Mouse (Mus musculus) mesoderm, embryonic 11.5 days (tissue): Measurements from ENCODE around the gene Gm21987.

Experiments
- DNase-seq: peaks from one replicate; pipeline ENCODE4 v3.0.0-alpha.2; 2012; ENCODE audit warnings: low read depth, low spot score

The Gm21987 gene

GRCm38 (mm10) chr16:38371705-38372296 is 25.0 kb downstream of the Gm21987 start:
- DNase-seq = no peak

GRCm38 (mm10) chr16:38372876-38373275 is 26.0 kb downstream of the Gm21987 start:
- DNase-seq = no peak

DNA sequence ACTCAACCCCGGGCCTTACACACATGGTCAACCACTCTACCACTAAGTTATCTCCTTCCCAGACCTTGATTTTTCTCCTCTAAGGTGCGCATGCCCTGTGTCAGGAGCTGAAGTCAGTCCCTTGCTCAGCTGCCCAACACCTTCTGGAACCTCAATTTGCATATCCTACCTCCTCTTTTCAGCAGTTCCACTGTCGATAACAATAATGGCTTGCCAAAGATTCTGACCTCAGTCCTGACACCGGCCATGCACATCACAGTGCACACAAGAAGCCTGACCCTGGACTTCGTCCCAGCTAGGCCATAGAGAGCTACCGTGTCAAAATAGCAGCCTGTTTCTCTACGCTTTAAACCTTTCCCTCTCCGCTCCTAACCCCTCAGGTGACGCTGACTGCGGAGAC is 26.6 kb downstream of the Gm21987 start:
- no peak for DNase-seq

- no peak for DNase-seq
Measured at GRCm38 (mm10) chr16:38373941-38374340, 27.1 kb downstream of the Gm21987 start.

DNA sequence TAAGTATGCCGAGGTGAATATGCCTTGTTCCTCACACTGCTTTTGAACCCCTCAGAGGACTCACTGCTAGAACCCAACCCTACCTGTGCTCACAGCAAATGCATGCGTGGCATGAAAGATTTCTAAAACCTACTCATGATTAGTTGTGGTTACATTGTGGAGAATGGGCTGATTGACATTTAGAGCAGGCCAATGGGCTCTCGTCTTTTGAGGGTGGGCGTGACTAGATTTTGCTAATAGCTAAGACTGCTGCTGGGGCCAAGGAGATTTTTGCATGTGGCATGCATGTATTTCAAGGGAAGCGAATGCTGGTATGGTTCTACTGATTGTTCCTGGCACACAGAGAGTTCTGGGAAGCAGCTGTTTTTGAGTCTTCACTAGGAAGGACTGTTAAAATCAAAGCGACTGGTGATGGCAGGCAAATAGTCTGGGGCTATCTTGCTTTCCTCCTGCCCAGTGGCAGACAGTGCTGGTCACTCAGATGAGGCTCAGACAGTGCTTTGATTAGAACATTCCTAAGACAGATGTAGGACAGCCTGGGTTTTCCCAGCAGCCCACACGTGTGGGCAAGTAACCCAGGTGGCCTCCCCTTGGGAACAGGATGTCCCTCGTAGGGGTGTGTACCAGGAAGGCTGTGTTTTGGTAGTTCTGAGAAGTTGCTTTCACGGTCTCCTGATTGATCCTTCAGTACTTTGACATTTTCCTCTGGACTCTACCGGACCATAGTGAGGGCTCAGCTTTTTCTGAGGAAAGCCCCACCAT is 27.7 kb downstream of the Gm21987 start:
- DNase-seq = no peak

DNA sequence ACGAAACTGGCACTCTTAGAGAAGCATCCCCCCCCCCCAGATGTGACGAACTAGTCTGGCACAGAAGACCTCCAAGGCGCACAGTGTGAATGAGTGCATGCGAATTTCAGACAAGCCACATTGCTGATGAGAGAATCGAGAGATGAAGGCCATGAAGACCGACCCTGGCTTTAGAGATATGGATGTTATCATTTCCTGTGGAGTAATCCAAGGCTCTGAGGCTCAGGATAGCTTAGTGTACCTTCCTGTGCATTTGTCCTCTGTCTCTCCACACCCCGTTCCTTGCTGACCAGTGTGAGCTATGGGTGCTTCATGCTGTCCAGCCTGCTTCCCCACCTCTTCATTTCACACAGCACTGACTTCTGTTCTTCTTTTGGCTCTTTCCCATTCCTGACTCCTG is 28.3 kb downstream of the Gm21987 start:
- DNase-seq = no peak

DNA sequence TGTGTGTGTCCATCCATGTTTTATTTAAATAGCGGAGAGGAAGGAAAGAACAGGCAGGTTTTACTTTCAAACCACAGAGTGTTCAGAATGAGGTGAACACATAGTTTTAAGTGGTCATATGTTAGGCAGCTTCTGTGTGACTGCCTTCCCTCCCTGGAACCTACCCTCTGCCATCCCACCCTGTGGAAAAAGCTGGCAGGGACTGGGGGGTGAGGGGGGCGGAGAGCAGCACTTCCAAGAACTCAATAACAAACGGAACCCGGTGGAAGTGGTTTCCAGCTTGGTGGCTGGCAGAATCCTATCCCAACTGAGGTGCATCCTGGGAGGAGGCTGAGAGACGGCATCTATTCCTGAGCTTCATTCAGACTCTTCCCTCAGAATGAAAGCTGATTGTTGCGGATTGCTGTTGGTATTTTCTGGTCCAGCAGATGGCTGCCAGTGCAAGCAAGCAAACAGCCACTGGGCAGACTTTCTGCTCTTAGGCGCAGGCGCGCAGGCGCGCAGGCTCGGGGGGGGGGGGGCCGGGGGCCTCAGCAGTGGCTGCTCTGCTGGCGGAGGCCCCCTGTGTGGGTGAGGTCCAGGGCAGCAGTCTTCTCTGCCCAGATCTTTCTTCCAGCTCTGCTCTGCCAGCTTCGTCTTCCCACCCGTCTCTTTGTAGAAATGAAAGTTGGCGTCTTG is 29.5 kb downstream of the Gm21987 start:
- no peak for DNase-seq

GRCm38 (mm10) chr16:38376841-38377249 is 30.0 kb downstream of the Gm21987 start:
- DNase-seq = no peak

DNA sequence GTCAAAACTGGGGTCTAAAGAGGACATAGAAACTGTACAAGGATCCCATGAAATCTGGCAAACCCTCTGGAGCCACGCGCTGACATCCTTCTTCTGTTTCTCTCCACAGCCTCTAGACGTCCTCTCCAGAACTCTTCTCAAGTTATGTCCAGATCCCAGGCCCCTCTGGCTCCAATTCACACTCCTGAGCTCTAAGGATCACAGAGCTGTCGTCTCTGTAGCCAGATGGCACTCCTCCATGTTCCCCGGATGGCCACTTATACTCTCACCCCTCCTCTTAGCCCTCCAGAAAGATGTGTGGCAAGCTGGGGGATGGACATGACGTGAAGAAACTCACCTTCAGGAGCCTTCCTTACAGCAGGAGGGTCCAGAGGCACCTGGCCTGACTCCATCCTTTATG is 30.7 kb downstream of the Gm21987 start:
- no peak for DNase-seq

- DNase-seq = no peak
Measured at GRCm38 (mm10) chr16:38378591-38378990, 31.8 kb downstream of the Gm21987 start.

DNA sequence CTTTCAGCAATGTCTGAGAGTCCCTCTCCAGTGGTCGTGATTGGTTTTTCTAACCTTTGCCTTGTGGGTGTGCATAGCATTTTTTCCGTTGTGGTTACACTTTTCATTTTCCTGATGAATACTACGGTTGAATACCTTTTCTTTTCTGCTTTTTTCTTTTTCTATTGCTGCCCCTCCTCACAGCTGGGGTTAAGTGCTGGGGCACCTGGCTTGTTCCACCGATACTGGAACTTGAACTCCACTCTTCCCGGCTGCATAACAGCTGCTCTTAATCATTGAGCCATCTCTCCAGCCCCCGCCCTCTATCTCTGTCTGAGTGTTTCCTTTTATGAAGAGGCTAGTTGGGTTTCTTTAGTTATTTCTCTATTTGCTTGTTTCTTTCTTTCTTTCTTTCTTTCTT is 32.2 kb downstream of the Gm21987 start:
- no peak for DNase-seq

DNA sequence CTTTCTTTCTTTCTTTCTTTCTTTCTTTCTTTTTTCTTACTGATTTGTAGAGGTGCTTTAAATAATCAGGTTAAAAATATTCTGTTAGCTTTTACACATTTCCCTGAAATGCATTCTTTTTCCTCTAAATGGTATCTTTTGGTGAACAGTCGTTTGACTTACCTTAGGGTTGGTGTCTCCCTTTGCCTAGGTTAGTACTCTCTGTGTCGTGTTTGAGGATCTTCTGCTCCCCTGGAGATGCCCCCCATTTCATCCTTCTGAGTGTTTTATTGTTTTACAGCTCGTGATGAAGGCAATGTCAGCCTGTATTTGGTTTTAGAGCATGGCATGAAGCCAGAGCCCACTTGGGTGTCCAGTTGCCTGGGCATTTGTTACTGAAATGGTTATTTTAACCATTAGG is 32.7 kb downstream of the Gm21987 start:
- DNase-seq = no peak

- no peak for DNase-seq
Measured at GRCm38 (mm10) chr16:38379926-38380325, 33.1 kb downstream of the Gm21987 start.

DNA sequence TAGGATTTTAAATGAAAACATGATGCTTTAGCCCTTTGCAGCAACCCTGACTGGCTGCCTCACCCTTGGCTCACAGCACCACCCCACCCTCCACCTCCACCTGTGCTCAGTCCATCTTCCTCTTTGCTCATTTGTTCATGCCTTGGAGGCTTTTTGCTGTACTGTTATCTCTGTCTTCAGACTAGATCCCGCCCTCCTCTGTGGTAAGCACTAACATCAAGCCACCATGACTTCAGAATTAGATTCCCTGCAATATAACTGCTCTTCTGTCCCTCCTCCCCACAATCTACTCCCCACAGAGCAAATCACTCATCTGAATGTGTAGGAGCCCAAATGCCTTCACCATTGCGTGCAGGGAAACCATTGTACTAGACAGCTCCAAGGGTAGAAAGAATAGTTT is 36.8 kb downstream of the Gm21987 start:
- DNase-seq = no peak

DNA sequence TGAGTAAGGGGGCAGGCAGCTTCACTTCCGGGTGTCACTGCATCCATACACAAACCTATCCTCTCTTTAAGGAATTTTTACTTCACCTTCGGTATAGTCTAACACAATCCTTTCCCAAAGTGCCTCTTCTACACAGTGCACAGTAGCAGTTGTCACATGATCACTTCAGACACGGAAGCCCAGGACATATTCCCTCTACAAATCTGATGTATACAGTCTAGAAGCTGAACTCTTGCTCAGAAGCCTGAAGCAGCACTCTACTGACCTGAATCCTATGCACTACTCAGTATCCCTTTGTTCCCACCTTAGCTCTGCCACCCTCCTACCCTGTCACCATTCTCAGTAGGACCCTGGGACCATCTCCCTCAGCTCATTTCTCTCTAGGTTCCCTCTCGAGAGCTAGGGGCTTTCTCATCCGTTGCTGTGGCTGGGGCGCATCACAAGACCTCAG is 38.4 kb downstream of the Gm21987 start:
- no peak for DNase-seq

- DNase-seq = no peak
Measured at GRCm38 (mm10) chr16:38385700-38386099, 38.9 kb downstream of the Gm21987 start.

- no peak for DNase-seq
Measured at GRCm38 (mm10) chr16:38387389-38387788, 40.5 kb downstream of the Gm21987 start.

GRCm38 (mm10) chr16:38388757-38389156 is 41.9 kb downstream of the Gm21987 start:
- no peak for DNase-seq

GRCm38 (mm10) chr16:38389284-38389893 is 42.5 kb downstream of the Gm21987 start:
- DNase-seq = no peak

DNA sequence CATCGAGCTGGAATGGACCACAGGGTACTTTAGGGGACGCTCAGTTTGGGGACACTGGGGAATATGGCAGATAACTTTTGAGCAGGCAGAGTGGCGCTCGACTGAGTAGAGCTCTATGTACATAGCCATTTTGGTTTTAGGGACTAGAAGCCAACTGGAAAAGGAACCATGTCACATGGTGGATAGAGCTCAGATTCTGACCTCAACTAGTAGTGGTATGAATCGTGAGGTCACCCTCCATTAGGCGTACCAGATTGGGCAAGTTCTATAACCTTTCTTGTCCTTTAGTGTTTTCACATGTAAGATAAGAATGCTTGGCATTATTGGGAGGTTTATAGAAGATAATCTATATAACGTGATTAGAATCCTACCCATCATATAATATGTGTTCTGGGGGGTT is 43.5 kb downstream of the Gm21987 start:
- DNase-seq = no peak

GRCm38 (mm10) chr16:38392126-38392894 is 45.5 kb downstream of the Gm21987 start:
- no peak for DNase-seq

DNA sequence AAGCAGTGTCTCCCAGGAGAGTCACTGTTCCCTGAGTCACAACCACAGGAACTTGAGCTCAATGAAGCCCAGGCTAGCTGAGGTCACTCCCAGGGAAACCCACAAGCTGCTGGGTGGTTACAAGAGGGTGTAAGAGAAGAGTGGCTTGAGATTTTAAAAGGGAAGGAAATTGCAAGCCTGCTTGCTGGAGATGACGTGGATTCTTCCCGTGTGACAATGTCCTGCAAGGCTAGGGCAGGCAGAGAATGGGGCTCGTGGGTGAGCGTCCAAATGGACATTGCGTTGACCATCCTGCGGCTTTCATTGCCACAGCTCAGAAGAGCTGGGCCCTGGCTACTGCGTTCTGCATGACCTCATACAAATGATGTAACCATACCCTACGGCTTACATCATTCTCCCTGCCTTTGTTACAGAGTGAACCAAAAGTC is 47.4 kb downstream of the Gm21987 start:
- DNase-seq = no peak
